Mouse (Mus musculus): ENCODE measurements around the gene Tnfsf4.

Gene Tnfsf4

GRCm38 (mm10) chr1:161451683-161452245 is 56.6 kb downstream of the Tnfsf4 start:
- no peak for DNase-seq (ENCODE audit: inconsistent age in 2 of 2, low spot score in 1 of 2)

- DNase-seq (ENCODE audit: inconsistent age in 2 of 2, low spot score in 1 of 2): no peak
Measured at GRCm38 (mm10) chr1:161452250-161452649, 57.0 kb downstream of the Tnfsf4 start.

- peak in 1 of 2 experiments; percentile 39 for DNase-seq (ENCODE audit: inconsistent age in 2 of 2, low spot score in 1 of 2)
Measured at GRCm38 (mm10) chr1:161463388-161464085, 68.3 kb downstream of the Tnfsf4 start.
